Mouse (Mus musculus) common myeloid progenitor, adult 5-6 weeks (primary cell): ENCODE data around the gene Spink2. TPM values are rescaled to one million over a fixed set of nuclear protein-coding genes. Genes with fewer than 3 reads are reported as not detected.
A peak's percentile ranks its signal among the peaks of the same experiment; 100 is the strongest.
"Not testable (repeated sequence)": the region's sequence is repeated elsewhere in the genome, so short reads cannot be mapped to it uniquely, and the experiment has no call there.

ENCODE experiments used
- ATAC-seq: replicated peaks from 2 replicates; pipeline ENCODE4 v1.8.0; 2016; ENCODE audit warnings: low read depth, mild to moderate bottlenecking, moderate TSS enrichment, inconsistent platforms; ENCODE audit not compliant: poor library complexity, severe bottlenecking
- total RNA-seq: library from RNA; stranded (forward); fragments of 200-1000, 187-1606 nt; gene quantifications from 2 replicates; pipeline ENCODE4 v1.2.3, GENCODE M21; 2017

The Spink2 gene
- total RNA-seq, 1 experiment from 2014 or later = not detected

GRCm38 (mm10) chr5:77202238-77202637 lies 9.0 kb downstream of the Spink2 start:
- no peak for ATAC-seq

GRCm38 (mm10) chr5:77200695-77201094 lies 10.6 kb downstream of the Spink2 start:
- 0 out of 2 replicates have a peak, but pooled peaks have one; percentile 29 for ATAC-seq

GRCm38 (mm10) chr5:77193951-77194350 lies 17.3 kb downstream of the Spink2 start:
- ATAC-seq = peak; percentile 76; the same call in 1 of the 2 replicates

GRCm38 (mm10) chr5:77193266-77193665 lies 18.0 kb downstream of the Spink2 start:
- 0 out of 2 replicates have a peak, but pooled peaks have one; percentile 19 for ATAC-seq

GRCm38 (mm10) chr5:77191631-77192030 lies 19.6 kb downstream of the Spink2 start:
- peak; percentile 57 for ATAC-seq

GRCm38 (mm10) chr5:77191106-77191505 lies 20.2 kb downstream of the Spink2 start:
- no peak for ATAC-seq

GRCm38 (mm10) chr5:77188738-77189137 lies 22.5 kb downstream of the Spink2 start:
- no peak for ATAC-seq

- ATAC-seq = no peak
Measured at GRCm38 (mm10) chr5:77185351-77185750, 25.9 kb downstream of the Spink2 start.

- ATAC-seq = not testable (repeated sequence)
Measured at GRCm38 (mm10) chr5:77183876-77184275, 27.4 kb downstream of the Spink2 start.

- 0 out of 2 replicates have a peak, but pooled peaks have one; percentile 15 for ATAC-seq
Measured at GRCm38 (mm10) chr5:77183338-77183737, 27.9 kb downstream of the Spink2 start.

- no peak for ATAC-seq
Measured at GRCm38 (mm10) chr5:77181508-77181907, 29.8 kb downstream of the Spink2 start.

- ATAC-seq = no peak
Measured at GRCm38 (mm10) chr5:77178976-77179375, 32.3 kb downstream of the Spink2 start.

- no peak for ATAC-seq
Measured at GRCm38 (mm10) chr5:77178008-77178407, 33.3 kb downstream of the Spink2 start.

GRCm38 (mm10) chr5:77174779-77175178 lies 36.5 kb downstream of the Spink2 start:
- no peak for ATAC-seq

GRCm38 (mm10) chr5:77170593-77170992 lies 40.7 kb downstream of the Spink2 start:
- peak; percentile 80 for ATAC-seq

- peak; percentile 25; the same call in 1 of the 2 replicates for ATAC-seq
Measured at GRCm38 (mm10) chr5:77167306-77167945, 43.8 kb downstream of the Spink2 start.

GRCm38 (mm10) chr5:77165703-77166625 lies 45.3 kb downstream of the Spink2 start:
- no peak for ATAC-seq

- ATAC-seq = no peak
Measured at GRCm38 (mm10) chr5:77163597-77163996, 47.7 kb downstream of the Spink2 start.

GRCm38 (mm10) chr5:77162566-77162965 lies 48.7 kb downstream of the Spink2 start:
- ATAC-seq = no peak

- ATAC-seq = 0 out of 2 replicates have a peak, but pooled peaks have one; percentile 29
Measured at GRCm38 (mm10) chr5:77157777-77158540, 53.3 kb downstream of the Spink2 start.
